Mouse (Mus musculus) heart, adult 2 months (tissue): Measurements from ENCODE around the gene Ikbke. TPM values are rescaled to one million over a fixed set of nuclear protein-coding genes. Genes with fewer than 3 reads are reported as not detected.

ENCODE experiments used
- DNase-seq, 2 experiments: peaks; one replicate each; pipeline ENCODE4 v3.0.0; 2021
- H3K27ac ChIP-seq: fragments of 200-600 bp; 2 replicates; pipeline ENCODE4 v1.8.1; 2022
- H3K27me3 ChIP-seq: fragments of 200-500 bp; 2 replicates; pipeline ENCODE4 v1.6.1; 2012; ENCODE audit warnings: mild to moderate bottlenecking, low read length, inconsistent platforms, mixed read lengths; ENCODE audit not compliant: control insufficient read depth, insufficient read depth
- H3K36me3 ChIP-seq: fragments of 200-500 bp; 2 replicates; pipeline ENCODE4 v1.6.1; 2012; ENCODE audit warnings: low read length, inconsistent platforms; ENCODE audit not compliant: control insufficient read depth, insufficient read depth
- H3K4me1 ChIP-seq: fragments of 200-500 bp; 2 replicates; pipeline ENCODE4 v1.6.1; 2011; ENCODE audit warnings: low read length; ENCODE audit not compliant: control insufficient read depth, insufficient read depth
- H3K4me3 ChIP-seq: fragments of 200-600 bp; 2 replicates; pipeline ENCODE4 v1.8.1; 2022
- H3K79me2 ChIP-seq: fragments of 200-500 bp; replicated peaks from 2 replicates; pipeline ENCODE4 v1.6.1; 2012; ENCODE audit warnings: mild to moderate bottlenecking, inconsistent platforms, low read length, moderate library complexity, mixed read lengths; ENCODE audit not compliant: control insufficient read depth, insufficient read depth
- H3K9ac ChIP-seq: fragments of 200-500 bp; 2 replicates; pipeline ENCODE4 v1.6.1; 2012; ENCODE audit warnings: low read depth, mild to moderate bottlenecking, control low read depth, inconsistent platforms, low read length, mixed read lengths
- CTCF ChIP-seq: fragments of 200-600 bp; IDR thresholded peaks from 2 replicates; pipeline ENCODE4 v1.8.1; 2022; ENCODE audit warnings: antibody characterized with exemption, mild to moderate bottlenecking, moderate library complexity
- EP300 ChIP-seq: fragments of 200-500 bp; IDR thresholded peaks from 2 replicates; pipeline ENCODE4 v1.6.1; 2011; ENCODE audit warnings: low read depth, low read length, control low read depth; ENCODE audit not compliant: insufficient read depth
- POLR2A ChIP-seq: fragments of 200-500 bp; IDR thresholded peaks from 2 replicates; pipeline ENCODE4 v1.6.1; 2011; ENCODE audit warnings: mild to moderate bottlenecking, low read depth, low read length, control low read depth; ENCODE audit not compliant: insufficient read depth
- WGBS: fragments of 180-500 bp; shearing (Covaris S2); methylation state at CpG from one replicate; pipeline ENCODE4 v1.1.7; 2018; 5-methylcytosine and 5-hydroxymethylcytosine counted together
- intact Hi-C: fragments of 180-260 bp; cut with DNase I; formaldehyde crosslinking; loops from one replicate; pipeline ENCODE4 v1.15.1; 2025
- polyA plus RNA-seq: library from polyadenylated mRNA; depleted of rRNA; stranded (reverse); fragments of >200 nt; gene quantifications from 2 replicates; pipeline ENCODE4 v1.2.3, GENCODE M21; 2012
- total RNA-seq, 2 experiments: library from RNA; stranded (reverse); gene quantifications; 2 replicates each; pipeline ENCODE4 v1.2.3; 2021

Gene Ikbke
- total and polyA plus RNA-seq, 3 experiments: 1.5 to 3.4 (median 1.5) TPM

GRCm38 (mm10) chr1:131239576-131240193 is 39.7 kb downstream of the Ikbke start:
- 88% methylated on average over 12 of the region's 12 CpGs for WGBS
- H3K4me3 ChIP-seq: no peak overlapping the region
- H3K9ac ChIP-seq: no peak overlapping the region
- DNase-seq: no peak
- H3K79me2 ChIP-seq: no peaks in the 10 kb centered on the region
- H3K4me1 ChIP-seq: peaks cover 3% of the 10 kb centered on the region
- intact Hi-C loops: loop anchor here (10.0 kb wide), 1 partner anchor 255 kb away; no protein-coding TSS in a partner anchor
- H3K36me3 ChIP-seq: no peaks in the 10 kb centered on the region
- TF ChIP-seq POLR2A: no peak
- TF ChIP-seq EP300: no peak
- no peak for TF ChIP-seq CTCF
- no peak overlapping the region; the same call in 1 of the 2 replicates for H3K27ac ChIP-seq
- H3K27me3 ChIP-seq: no peaks in the 10 kb centered on the region; the same call in 1 of the 2 replicates

GRCm38 (mm10) chr1:131238931-131239381 is 40.5 kb downstream of the Ikbke start:
- DNase-seq: peak; percentile 68 to 82
- H3K4me1 ChIP-seq: peaks cover 3% of the 10 kb centered on the region
- no peak overlapping the region for H3K4me3 ChIP-seq
- intact Hi-C loops: no loop called here
- H3K36me3 ChIP-seq: no peaks in the 10 kb centered on the region
- no peaks in the 10 kb centered on the region for H3K27me3 ChIP-seq
- H3K79me2 ChIP-seq: no peaks in the 10 kb centered on the region
- H3K9ac ChIP-seq: no peak overlapping the region
- WGBS: 37% methylated on average over 8 of the region's 8 CpGs
- H3K27ac ChIP-seq: peak overlapping the region; percentile 31
- TF ChIP-seq POLR2A (no peak), EP300 (no peak), CTCF (no peak)

GRCm38 (mm10) chr1:131236077-131236476 is 43.3 kb downstream of the Ikbke start:
- TF ChIP-seq CTCF: no peak
- no peak for TF ChIP-seq EP300
- no peak for TF ChIP-seq POLR2A
- Histone ChIP-seq H3K27me3 (no peaks in the 10 kb centered on the region), H3K27ac (no peak overlapping the region), H3K9ac (no peak overlapping the region), H3K36me3 (no peaks in the 10 kb centered on the region), H3K4me1 (peaks cover 3% of the 10 kb centered on the region), H3K79me2 (no peaks in the 10 kb centered on the region), H3K4me3 (no peak overlapping the region)
- WGBS: 68% methylated on average over 7 of the region's 7 CpGs
- no peak for DNase-seq
- intact Hi-C loops: no loop called here

- no peak overlapping the region for H3K4me3 ChIP-seq
- peaks cover under 1% of the 10 kb centered on the region for H3K4me1 ChIP-seq
- H3K79me2 ChIP-seq: no peaks in the 10 kb centered on the region
- 44% methylated on average over 12 of the region's 12 CpGs for WGBS
- no peak overlapping the region for H3K9ac ChIP-seq
- no peak overlapping the region for H3K27ac ChIP-seq
- H3K36me3 ChIP-seq: no peaks in the 10 kb centered on the region
- intact Hi-C loops: no loop called here
- no peaks in the 10 kb centered on the region for H3K27me3 ChIP-seq
- no peak for DNase-seq
- TF ChIP-seq EP300: no peak
- no peak for TF ChIP-seq CTCF
Observed at GRCm38 (mm10) chr1:131233527-131233926, 45.9 kb downstream of the Ikbke start.

- Histone ChIP-seq H3K27ac (no peak overlapping the region), H3K36me3 (no peaks in the 10 kb centered on the region), H3K9ac (no peak overlapping the region), H3K4me1 (no peaks in the 10 kb centered on the region), H3K27me3 (no peaks in the 10 kb centered on the region), H3K79me2 (no peaks in the 10 kb centered on the region), H3K4me3 (no peak overlapping the region)
- no peak for DNase-seq
- no peak for TF ChIP-seq POLR2A
- TF ChIP-seq EP300: no peak
- no peak for TF ChIP-seq CTCF
- 51% methylated on average over 5 of the region's 5 CpGs for WGBS
- intact Hi-C loops: no loop called here
Observed at GRCm38 (mm10) chr1:131228659-131229058, 50.7 kb downstream of the Ikbke start.

- H3K4me3 ChIP-seq: no peak overlapping the region
- no peak overlapping the region for H3K27ac ChIP-seq
- intact Hi-C loops: no loop called here
- 45% methylated on average over 7 of the region's 7 CpGs for WGBS
- H3K79me2 ChIP-seq: no peaks in the 10 kb centered on the region
- DNase-seq: no peak
- H3K4me1 ChIP-seq: no peaks in the 10 kb centered on the region
- H3K27me3 ChIP-seq: no peaks in the 10 kb centered on the region
- no peak overlapping the region for H3K9ac ChIP-seq
- H3K36me3 ChIP-seq: no peaks in the 10 kb centered on the region
- TF ChIP-seq CTCF: peak; percentile 26
- no peak for TF ChIP-seq EP300
Observed at GRCm38 (mm10) chr1:131228225-131228624, 51.2 kb downstream of the Ikbke start.
